Mouse (Mus musculus): Measurements from ENCODE around the gene Iffo2.
"Not testable (repeated sequence)": the region's sequence is repeated elsewhere in the genome, so short reads cannot be mapped to it uniquely, and the experiment has no call there.

Gene Iffo2

DNA sequence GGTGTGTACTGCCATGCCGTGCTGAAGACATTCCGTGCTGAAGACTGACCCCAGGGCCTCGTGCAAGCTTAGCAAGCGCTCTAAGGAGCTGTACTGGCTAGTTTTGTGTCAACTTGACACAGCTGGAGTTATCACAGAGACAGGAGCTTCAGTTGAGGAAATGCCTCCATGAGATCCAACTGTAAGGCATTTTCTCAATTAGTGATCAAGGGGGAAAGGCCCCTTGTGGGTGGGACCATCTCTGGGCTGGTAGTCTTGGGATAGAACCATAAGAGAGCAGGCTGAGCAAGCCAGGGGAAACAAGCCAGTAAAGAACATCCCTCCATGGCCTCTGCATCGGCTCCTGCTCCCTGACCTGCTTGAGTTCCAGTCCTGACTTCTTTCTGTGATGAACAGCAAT, at the start of gene Iffo2:
TSS of gene Iffo2 (plus strand) at position 301 of the 400 bp plus-strand sequence.
- not testable (repeated sequence) for ATAC-seq (ENCODE audit: low TSS enrichment)

DNA sequence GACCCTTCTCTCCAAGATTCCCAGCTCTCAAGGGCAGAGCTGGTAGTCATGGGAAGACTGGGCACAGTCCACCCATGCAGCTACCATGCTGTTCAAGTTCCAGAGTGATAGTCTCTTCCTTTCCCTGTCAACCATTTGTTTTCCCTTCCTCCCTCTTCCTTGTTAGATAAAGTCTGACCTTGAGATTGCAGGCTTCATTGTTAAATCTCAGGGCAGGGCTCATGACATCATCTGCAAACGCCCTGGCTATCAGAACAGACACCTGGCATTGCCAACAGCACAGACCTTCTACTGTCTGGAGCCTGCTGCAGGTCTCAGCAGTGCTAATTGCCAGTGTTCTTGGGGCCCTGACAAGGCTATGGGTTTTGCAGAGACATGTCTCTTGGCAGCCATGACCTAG, 48.9 kb upstream of the Iffo2 start:
- ATAC-seq (ENCODE audit: low TSS enrichment): no peak

DNA sequence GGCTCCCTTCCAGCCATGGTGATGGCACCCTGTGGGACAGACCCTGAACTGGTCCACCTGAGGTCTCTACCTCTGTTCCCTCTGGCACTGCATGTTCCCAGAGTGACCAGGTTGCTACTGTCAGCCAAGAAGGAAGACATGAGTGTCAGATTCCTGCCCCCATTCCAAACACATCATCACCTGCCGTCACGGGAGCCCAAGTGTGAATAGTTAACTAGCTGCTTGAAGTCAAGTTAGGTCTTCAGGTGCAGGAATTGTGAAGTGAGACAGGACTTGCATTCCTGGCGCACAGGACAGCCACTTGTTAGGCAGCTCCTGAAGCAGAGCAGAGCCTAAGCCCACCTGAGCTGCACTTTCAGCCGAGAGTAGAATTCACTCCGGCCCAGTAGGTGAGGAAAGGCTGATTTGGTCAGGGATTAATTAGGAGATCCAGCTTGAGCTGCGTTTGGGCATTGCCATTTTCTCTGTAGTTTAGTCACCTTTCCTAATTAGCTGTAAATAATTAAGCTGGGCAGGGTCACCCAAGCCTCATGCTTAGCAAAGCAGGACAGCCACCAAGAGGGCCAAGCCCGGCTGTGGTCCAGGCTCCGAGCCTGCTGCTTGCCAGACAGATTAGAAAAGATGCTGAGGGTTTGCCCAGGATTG, 46.8 kb upstream of the Iffo2 start:
- ATAC-seq (ENCODE audit: low TSS enrichment): no peak

DNA sequence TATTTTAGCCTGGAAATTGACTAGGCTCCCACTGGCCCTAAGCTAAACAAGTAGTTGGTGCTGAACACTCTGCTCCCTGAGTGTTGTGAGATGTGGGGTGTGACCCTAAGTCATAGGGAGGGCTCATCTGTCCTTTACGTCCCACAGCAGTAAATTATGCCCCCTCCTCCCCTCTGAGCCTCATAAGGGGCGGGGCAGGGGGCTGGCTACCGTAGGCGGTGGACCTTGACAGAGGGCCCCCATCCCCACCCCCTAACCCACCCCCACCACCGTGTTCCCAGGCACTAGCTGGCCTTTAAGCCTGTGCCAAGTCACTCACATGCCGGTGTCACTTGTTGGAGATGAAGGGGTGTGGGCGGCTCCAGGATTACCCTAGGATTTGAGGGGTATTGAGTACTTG, 45.9 kb upstream of the Iffo2 start:
- ATAC-seq (ENCODE audit: low TSS enrichment): no peak

GRCm38 (mm10) chr4:139487085-139487484, 43.3 kb upstream of the Iffo2 start:
- ATAC-seq (ENCODE audit: low TSS enrichment): no peak

DNA sequence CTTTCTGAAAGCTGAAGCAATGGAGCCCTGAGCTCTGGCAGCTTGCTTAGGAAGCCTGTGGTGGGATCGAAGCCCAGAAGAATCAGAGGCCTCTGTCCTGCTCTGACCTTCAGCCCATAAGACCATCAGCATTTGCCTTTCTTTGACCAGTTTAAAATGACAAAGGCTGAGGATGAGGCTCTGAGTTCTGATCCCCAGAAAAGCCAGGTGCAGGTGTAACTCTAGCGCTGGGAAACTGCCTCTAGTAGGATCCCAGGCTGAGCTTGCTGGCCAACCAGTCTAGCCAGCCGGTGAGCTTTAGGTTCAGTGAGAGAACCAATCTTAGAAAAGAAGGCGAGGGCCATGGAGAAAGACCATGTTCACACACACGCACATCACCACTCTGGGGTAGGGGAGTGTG, 42.0 kb upstream of the Iffo2 start:
- no peak for ATAC-seq (ENCODE audit: low TSS enrichment)

DNA sequence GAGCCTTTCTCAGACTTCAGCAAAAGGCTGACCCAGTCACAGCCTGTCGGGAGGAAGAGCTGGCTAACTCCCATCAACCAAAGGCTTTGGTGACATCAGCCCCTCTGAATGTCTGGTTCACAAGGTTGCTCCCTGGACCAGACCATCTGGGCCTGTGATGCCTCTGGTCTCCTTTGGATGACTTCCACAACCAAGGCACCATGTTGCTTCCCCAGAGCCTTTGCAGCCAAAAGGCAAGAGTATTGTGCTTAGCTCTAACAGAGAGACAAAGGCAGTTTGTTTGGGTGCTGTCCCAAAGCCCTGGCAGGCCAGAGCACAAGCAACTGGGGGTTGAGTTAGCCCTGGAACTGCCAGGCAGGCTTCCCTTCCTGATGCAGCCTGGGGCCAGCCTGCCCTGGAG, 40.4 kb upstream of the Iffo2 start:
- ATAC-seq (ENCODE audit: low TSS enrichment): peak; percentile 48

- ATAC-seq (ENCODE audit: low TSS enrichment): peak; percentile 67; the same call in 1 of the 2 replicates
Measured at GRCm38 (mm10) chr4:139490413-139491055, 39.8 kb upstream of the Iffo2 start.

DNA sequence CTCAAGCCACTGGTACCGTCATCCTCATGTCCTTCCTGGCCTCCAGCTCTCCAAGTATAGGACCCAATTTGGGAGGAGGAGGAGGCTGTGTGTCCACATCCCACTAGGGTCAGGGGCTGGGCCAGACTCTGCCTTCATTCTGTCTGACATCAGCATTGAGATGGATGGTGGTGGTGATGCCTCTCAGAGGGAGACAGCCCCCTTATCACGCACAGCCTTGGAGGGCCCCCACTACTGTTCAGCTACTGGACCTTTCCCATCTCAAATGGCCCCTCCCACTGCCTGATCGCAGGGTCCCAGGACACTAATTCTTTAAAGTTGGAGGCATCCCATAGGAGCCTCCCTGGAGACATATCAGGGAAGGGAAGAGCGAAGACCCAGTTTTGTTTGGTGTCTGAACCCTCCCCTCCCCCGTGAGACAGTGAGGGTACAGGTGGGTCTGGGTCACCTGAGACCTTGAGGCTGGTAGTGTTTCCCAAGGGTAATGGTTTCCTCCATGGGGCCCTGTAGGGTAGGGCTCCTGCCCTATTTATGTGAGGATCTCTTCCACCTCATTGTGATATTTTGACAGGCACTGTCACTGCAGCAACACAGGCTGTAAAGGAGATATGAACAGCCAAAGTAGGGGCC, 38.7 kb upstream of the Iffo2 start:
- no peak for ATAC-seq (ENCODE audit: low TSS enrichment)

- no peak for ATAC-seq (ENCODE audit: low TSS enrichment)
Measured at GRCm38 (mm10) chr4:139492258-139492833, 38.0 kb upstream of the Iffo2 start.

- ATAC-seq (ENCODE audit: low TSS enrichment): no peak
Measured at GRCm38 (mm10) chr4:139493227-139494025, 36.9 kb upstream of the Iffo2 start.

DNA sequence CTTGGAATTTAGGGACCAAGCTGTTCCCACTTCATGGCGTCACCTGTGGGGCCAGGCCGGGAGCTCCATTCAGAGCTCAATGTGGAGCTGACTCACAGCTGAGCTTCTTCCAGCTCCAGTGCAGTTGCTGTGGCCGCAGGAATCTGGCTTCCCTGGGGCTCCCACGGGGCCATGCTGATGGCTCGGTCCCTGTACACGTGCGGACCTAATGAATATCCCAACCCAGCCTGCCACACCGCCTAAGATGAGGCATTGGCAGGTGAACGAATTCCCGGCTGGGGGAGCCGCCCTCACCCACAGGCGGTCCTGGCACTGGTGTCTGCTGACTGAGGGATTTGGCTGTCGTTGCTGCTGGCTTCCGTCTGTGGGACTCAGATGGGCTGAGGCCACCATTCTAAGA, 29.5 kb upstream of the Iffo2 start:
- peak; percentile 69; the same call in 1 of the 2 replicates for ATAC-seq (ENCODE audit: low TSS enrichment)

GRCm38 (mm10) chr4:139501702-139502101, 28.6 kb upstream of the Iffo2 start:
- ATAC-seq (ENCODE audit: low TSS enrichment): no peak

GRCm38 (mm10) chr4:139503919-139504318, 26.4 kb upstream of the Iffo2 start:
- no peak for ATAC-seq (ENCODE audit: low TSS enrichment)

DNA sequence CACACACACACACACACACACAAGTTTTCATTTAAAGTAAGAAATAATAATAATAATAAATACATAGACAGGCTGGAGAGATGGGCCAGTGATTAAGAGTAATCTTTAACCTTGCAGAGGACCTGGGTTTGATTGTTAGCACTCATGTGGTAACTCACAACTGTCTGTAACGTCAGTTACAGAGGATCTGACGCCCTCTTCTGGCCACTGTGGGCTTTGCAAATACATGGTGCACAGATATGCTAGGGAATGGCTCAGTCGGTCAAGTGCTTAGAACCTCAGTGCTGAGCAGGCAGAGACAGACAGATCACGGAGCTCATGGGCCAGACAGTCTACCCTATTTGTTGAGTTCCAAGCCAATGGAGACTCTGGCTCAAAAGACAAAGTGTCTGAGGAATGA, 24.6 kb upstream of the Iffo2 start:
- ATAC-seq (ENCODE audit: low TSS enrichment): no peak

DNA sequence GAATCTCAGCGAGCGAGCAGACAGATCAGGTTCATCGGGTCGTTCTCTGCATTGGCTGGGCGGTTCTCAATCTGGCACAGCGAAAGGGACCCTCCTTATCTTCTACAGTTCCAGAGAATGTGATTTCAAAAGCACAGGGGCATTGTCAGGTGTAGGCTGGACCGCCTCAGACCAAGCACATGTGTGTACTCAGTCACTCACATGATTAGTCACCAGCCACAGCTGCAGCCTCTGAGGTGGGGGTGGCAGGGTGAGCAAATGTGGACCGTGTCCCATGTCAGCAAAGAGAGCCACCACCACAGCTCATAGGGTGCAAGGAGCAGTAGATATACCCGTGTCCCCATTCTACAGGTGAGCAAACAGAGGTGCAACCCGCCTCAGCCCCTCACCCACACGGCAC, 23.6 kb upstream of the Iffo2 start:
- ATAC-seq (ENCODE audit: low TSS enrichment): no peak

DNA sequence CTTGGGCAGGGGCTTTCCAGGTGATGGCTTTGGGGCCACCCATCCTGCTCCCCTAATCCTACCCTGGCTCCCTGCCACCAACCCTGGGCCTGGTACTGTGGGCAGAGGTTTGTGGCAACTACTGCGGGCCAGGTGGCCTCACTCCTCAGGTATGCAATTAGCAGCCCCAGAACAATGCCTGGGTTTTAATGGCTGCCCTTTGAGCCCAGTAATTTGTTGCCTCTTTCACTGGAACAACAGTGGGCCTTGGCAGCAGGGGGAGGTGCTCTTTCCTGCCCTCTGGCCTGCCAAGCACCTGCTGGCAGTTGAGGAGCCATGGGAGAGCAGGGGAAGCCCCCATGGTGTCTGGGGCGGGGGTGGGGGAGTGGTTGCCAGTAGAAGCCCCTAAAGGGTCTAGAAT, 21.3 kb upstream of the Iffo2 start:
- no peak for ATAC-seq (ENCODE audit: low TSS enrichment)

DNA sequence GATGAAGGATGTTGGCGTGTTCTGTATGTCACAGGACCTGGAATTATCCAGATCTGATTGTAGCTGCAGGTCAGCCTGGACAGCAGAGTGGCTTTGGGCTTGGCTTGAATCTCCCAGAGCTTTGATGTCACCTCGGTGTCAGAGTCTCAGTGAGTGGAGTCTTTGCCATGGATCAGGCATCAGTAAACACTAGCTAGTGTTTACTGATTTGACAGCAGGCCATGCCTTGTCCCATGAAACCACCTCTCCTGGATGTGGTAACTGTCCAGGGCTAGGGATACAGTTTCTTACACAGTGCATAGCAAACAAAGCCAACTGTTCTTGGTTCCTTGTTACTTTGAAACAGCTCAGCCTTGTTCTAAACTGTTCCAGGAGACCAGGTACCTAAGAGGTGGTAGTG, 18.8 kb upstream of the Iffo2 start:
- ATAC-seq (ENCODE audit: low TSS enrichment): no peak

DNA sequence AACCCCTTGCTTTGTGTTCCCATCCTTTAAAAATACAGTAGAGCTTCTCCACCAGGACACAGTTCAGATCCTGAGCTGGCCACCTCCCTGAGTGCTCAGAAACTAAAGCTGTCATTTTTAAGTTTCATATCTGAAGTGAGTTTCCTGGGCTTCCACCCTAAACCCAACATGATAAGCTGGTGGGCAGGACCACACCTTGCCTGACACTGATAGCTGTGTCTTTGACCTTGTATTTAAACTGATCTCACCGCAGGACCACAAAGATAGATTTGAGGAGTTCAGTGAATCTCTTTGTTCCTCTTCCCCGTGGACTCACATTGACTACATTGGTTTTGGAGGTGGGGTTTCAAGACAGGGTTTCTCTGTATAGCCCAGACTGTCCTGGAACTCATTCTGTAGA, 17.4 kb upstream of the Iffo2 start:
- ATAC-seq (ENCODE audit: low TSS enrichment): no peak

GRCm38 (mm10) chr4:139519221-139519620, 11.1 kb upstream of the Iffo2 start:
- ATAC-seq (ENCODE audit: low TSS enrichment): no peak

- ATAC-seq (ENCODE audit: low TSS enrichment): no peak
Measured at GRCm38 (mm10) chr4:139521926-139522325, 8.4 kb upstream of the Iffo2 start.

- no peak for ATAC-seq (ENCODE audit: low TSS enrichment)
Measured at GRCm38 (mm10) chr4:139526475-139526874, 3.9 kb upstream of the Iffo2 start.

Data from frontal cortex, adult (tissue).